Mouse (Mus musculus): Measurements from ENCODE around the gene Actn1. TPM values are rescaled to one million over a fixed set of nuclear protein-coding genes. Genes with fewer than 3 reads are reported as not detected.

Actn1 gene
- total RNA-seq, 1 experiment from 2014 or later = 35.0 TPM

- no peak for DNase-seq
Observed at GRCm38 (mm10) chr12:80226101-80226500, 34.1 kb downstream of the Actn1 start.

DNA sequence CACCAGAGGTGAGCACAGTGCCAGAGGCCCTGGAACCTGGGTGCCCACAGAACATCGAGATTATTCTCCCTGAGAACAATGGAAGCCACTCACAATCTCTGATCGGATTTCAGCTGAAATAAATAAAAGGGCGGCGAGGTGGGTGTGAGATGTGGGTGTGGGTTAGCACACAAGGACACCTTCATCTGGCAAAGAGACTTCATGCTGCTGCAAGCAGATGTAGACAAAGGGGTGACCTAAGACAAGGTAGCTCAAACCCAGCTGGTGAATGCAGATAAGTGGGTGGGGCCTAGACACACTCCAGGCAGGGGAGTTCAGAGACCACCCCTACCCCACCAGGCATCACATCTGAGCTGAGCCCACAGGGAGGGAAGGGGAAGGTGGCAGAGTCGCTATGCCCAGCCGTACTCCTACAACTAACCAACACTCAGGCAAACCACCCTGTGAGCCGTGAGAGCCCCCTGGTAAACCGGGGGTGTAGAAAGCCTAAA is 35.9 kb downstream of the Actn1 start:
- DNase-seq = no peak

DNA sequence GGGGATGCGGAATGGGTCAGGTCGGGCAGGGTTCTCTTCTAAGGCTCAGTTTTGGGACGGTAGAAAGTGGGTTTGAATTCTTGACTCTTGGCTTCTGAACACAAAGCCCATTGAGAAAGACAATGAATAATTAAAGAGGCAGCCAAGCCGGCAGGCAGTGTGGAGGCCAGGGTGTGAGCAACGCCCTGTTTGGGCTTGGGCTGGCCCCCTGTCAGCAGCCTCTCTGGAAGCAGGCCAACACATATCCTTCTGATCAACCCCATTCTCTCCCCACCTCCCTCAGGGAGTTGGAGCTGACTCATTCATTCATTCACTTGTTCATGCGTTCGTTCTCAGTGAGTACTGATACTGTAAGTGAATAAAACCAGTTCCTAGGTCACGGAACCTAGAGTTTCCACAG is 36.7 kb downstream of the Actn1 start:
- no peak for DNase-seq

DNA sequence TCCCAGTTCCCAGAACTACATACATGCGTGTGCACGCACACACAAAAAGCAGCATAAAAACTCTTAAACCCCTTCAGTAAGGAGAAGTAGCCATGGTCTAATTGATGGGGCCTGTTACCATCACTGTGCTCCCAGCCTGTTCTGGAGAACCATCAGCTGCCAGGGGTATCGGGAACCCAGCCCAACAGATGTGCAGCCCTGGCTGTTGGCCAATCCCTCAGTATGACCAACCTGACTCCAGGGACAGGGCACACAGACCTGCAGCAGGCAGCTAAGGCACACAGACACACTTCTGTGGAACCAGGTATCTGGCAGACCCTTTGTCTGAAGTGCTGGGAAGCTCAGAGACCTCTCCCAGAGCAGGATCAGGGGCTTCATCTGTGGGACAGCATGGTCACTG is 37.7 kb downstream of the Actn1 start:
- no peak for DNase-seq

DNA sequence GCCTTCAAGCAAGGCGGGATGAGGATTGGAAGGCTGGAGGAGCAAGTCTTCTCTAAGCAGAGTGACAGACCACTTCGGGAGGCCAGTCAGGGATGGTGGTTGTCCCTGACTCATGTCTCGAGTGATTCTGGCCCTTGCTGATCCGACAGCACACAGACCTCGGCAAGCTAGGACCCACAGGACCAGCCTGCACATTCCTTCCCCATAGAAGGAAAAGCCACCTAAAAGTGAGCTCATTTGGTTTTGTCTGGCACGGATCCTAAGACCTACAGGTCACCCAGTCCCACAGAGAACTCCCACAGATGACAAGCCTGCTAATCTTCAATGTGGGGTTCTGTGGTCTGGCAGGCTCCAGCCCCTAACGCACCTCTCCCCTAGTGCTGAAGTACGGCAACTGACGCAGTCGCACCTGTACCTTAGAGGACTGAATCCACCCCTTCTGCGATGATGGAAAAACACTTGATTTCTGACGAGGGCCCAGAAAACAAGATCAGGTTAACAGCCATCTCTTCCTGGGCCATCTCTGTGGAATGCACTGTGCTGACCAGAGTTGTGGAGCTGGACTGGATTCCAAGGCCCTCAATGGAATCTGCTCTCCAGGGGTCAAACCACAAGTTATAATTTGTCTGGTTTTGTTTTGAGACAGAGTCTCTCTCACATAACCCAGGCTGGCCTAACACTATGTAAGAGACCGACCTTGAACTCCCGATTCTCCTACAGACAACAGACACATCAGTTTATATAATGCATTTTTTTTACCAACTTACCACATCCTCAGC is 39.7 kb downstream of the Actn1 start:
- DNase-seq = no peak

DNA sequence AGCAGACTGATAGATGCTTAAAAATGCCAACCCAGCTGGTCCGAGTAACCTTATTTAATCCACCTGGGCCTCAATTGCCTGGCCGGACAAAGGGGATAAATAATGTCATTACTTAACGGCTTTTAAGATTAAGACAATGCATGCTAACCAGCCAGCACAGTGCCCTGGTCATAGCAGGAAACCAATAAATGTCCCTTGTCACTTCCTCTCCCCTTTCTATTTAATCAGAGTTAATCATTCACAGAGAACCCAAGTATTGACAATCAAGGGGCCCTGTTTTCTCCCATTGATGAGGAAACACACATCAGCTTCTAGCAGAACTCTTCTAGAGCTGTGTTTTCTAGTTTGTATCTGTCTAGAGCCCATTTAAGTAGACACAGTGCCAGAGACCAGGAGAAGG is 41.4 kb downstream of the Actn1 start:
- no peak for DNase-seq

DNA sequence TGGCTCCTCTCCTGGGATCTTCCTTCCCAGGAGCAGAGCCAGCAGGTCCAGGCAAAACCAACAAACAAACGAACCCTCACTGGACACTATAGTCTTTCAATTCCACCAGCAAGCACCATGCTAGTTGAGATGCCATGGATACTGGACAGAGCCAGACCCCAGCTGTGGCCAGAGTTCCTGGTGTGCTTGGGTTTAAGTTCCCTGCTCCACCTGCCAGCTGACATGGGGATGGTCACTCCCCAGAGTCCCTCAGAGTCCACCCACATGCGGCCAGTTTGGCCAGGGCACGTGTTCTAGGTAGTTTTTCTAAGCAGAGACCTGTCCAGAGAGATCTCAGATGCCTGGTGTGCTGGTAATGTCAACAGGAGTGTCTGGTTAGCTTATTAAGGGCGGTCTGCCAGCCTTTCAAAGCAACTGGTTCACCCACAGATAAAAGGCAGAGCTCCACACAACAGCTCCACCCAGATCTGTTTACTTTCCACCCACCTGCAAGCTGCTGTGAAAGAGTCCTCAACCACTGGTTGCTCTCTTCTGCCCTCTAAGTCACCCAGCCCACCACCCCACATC is 42.0 kb downstream of the Actn1 start:
- no peak for DNase-seq

DNA sequence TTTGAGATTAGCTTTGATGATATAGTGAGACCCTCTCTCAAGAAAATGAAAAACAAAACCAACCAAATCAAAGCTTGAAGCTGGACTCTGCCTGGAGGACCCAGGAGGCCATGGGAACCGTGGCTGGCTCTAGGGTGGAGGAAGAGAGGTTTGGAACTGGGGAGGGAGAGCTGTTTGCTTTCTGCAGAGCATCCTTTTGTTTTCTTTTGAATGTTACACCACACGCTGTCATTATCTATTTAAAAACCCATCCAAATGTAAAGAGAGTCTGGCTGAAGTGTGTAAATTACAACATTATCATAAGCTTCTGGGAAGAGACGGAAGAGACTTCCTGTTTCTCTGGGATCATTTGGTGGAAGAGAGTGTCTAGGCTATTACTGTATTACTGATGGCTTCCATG is 43.1 kb downstream of the Actn1 start:
- DNase-seq = no peak

GRCm38 (mm10) chr12:80216258-80216881 is 43.8 kb downstream of the Actn1 start:
- no peak for DNase-seq

- DNase-seq = no peak
Observed at GRCm38 (mm10) chr12:80213810-80214209, 46.4 kb downstream of the Actn1 start.

- DNase-seq = no peak
Observed at GRCm38 (mm10) chr12:80213263-80213662, 46.9 kb downstream of the Actn1 start.

- no peak for DNase-seq
Observed at GRCm38 (mm10) chr12:80210791-80211612, 49.2 kb downstream of the Actn1 start.

- no peak for DNase-seq
Observed at GRCm38 (mm10) chr12:80209914-80210313, 50.3 kb downstream of the Actn1 start.

DNA sequence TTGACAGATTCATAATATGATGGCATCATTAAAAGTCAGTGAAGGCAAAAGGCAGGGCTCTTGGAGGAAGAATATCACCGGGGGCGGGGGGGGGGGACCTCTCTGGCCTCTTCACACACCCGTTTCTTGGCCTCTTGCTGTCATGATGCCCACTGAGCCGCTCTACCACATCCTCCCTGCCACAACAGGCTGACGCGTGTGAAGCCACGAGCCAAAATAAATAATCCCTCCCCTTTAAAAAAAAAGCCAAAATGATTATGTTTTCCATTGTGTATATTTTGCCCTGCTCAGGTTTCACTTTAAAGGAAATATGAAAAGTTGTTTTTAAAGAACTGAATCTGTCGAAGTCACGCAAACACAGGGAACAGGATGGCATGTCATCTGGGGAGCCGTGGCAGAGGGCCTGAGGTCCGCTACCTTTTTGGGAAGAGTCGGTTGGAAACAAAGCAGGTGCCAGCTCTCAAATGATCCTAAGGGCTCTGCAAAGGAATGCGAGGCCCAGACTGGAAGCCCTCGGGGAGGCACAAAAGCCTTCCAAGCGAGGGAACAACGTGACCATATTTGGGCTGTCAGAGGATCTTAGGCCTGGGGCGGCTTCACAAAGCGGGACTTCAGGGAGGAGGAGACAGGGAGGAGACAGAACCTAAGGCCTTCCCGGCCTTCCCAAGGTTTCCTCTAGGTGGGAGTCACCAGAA is 51.9 kb downstream of the Actn1 start:
- DNase-seq = no peak

GRCm38 (mm10) chr12:80203284-80203683 is 56.9 kb downstream of the Actn1 start:
- no peak for DNase-seq

DNA sequence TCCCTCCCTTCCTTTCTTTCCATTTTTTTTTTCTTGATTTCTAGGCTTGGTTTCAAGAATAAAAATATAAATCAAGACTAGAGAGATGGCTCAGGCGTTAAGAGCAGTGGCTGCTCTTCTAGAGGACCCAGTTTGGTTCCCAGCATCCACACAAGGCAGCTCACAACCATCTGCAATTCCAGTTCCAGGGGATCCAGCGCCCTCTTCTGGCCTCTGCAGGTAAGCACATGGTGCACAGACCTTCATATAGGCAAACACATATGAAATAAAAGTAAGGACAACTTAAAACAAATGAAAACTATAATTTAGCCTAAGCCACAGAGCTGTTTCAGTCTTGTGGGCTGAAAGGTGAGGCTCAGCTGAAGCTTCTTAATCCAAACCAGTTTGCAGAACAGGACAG is 60.4 kb downstream of the Actn1 start:
- no peak for DNase-seq

GRCm38 (mm10) chr12:80198487-80198886 is 61.7 kb downstream of the Actn1 start:
- peak; percentile 68 for DNase-seq

- DNase-seq = peak; percentile 55
Observed at GRCm38 (mm10) chr12:80197343-80197742, 62.8 kb downstream of the Actn1 start.

- no peak for DNase-seq
Observed at GRCm38 (mm10) chr12:80191806-80192205, 68.4 kb downstream of the Actn1 start.

GRCm38 (mm10) chr12:80191371-80191770 is 68.8 kb downstream of the Actn1 start:
- no peak for DNase-seq

DNA sequence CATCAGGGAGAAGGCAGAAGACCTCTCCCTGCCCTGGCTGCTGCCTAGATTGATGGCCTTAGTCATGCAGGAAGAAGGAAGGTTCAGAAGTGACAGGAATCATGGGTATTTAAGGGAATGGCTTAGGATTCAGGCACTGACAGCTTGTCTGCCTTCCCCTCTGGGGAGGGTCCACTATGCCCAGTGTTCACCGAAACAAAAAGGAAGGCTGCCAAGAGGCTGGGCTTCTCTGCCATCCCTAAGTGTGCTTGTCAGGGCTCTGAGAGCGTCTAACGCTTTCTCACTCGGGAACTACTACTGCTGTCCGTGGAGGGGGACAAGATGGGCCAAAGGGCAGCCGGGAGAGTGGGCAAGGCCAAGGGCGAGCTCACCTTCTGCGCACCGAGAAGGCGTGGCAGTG is 69.3 kb downstream of the Actn1 start:
- no peak for DNase-seq

DNA sequence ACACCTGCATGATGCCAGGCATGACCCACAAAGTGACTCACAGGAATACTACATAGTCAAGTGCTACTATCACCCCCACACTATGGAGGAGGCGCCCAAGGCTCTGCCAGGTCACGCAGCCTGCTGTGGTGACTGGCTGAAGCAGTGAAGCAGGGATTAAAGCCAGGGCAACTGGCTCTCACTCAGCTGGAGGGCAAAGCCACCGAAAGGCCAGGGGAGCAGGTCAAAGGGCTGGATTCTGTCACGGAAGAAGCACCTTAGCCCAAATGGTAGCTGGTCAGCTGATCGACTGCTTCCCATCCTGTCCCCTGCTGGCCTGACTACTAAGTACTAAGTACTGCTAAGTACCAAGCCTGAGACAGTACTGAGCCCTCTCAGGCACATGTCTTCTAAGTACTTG is 76.1 kb downstream of the Actn1 start:
- no peak for DNase-seq

All from adrenal gland, postnatal 25 days (tissue).